Mouse (Mus musculus): Measurements from ENCODE around the gene Faxc.

- no peak for TF ChIP-seq ZNF384 (IDR thresholded peaks at IDR 0.05; ENCODE audit: low read depth, low read length)
- TF ChIP-seq ZC3H11A (IDR thresholded peaks at IDR 0.05; ENCODE audit: borderline replicate concordance, low read depth, low read length): no peak
- TF ChIP-seq CHD2 (IDR thresholded peaks at IDR 0.05; ENCODE audit: low read depth, low read length): no peak
- no peak for TF ChIP-seq MAFK (IDR thresholded peaks at IDR 0.05; ENCODE audit: insufficient read depth, low read depth, low read length)
- no peak for TF ChIP-seq HCFC1 (IDR thresholded peaks at IDR 0.05; ENCODE audit: borderline replicate concordance, insufficient read depth, low read length)
Observed at GRCm38 (mm10) chr4:21930971-21931771, at the start of gene Faxc.
